ENCODE assay signal across 32 mouse cellular contexts in genomic region chr10:24614726-24615125, GRCm38 (mm10). TPM values are rescaled to one million over a fixed set of nuclear protein-coding genes. Genes with fewer than 3 reads are reported as not detected.
"Had no signal": no experiment of that assay in that cellular context is flagged by ENCODE, and none has a peak within 500 bp of the region (broad histone marks: within the 10 kb centered on the region; RNA-seq: fewer than 3 reads in every experiment).

No protein-coding gene starts in this region.

- ATAC-seq: hindbrain, embryonic 16.5 days; hindbrain, postnatal 0 days; inflammation-experienced regulatory T-cells, adult 6 months had no signal

- H3K27me3 ChIP-seq: heart, embryonic 13.5 days; heart, embryonic 15.5 days; hindbrain, embryonic 12.5 days; hindbrain, embryonic 13.5 days; hindbrain, embryonic 15.5 days; kidney, embryonic 15.5 days had no signal

- H3K9me3 ChIP-seq: heart, embryonic 13.5 days; heart, embryonic 15.5 days; hindbrain, embryonic 10.5 days; hindbrain, embryonic 12.5 days; hindbrain, embryonic 13.5 days; hindbrain, embryonic 15.5 days had no signal

- DNase-seq: heart, adult 2 months; heart, postnatal 10 days; heart, postnatal 14 days; heart, postnatal 36 days; heart, postnatal 4 days; kidney, adult 11 months; kidney, adult 18-20 months; kidney, adult 2 months; kidney, adult 8-10 months; kidney, adult 9 months; kidney, postnatal 10 days; kidney, postnatal 14 days; kidney, postnatal 25 days; kidney, postnatal 36 days; kidney, postnatal 4 days; layer of hippocampus, adult 9-11 months; layer of hippocampus, postnatal 36 days had no signal

- H3K9ac ChIP-seq: heart, embryonic 13.5 days; heart, embryonic 15.5 days; hindbrain, embryonic 12.5 days; hindbrain, embryonic 13.5 days; hindbrain, embryonic 14.5 days; hindbrain, embryonic 15.5 days; kidney, embryonic 15.5 days had no signal

- H3K4me3 ChIP-seq: heart, adult 2 months; heart, embryonic 13.5 days; heart, embryonic 15.5 days; hindbrain, embryonic 10.5 days; hindbrain, embryonic 12.5 days; hindbrain, embryonic 13.5 days; hindbrain, embryonic 15.5 days; kidney, embryonic 15.5 days; layer of hippocampus, adult 2 months; left cerebral cortex, adult 2 months had no signal

- H3K4me2 ChIP-seq: heart, embryonic 11.5 days; heart, embryonic 13.5 days; heart, embryonic 15.5 days; hindbrain, embryonic 12.5 days; hindbrain, embryonic 13.5 days; hindbrain, embryonic 14.5 days; hindbrain, embryonic 15.5 days; kidney, embryonic 15.5 days had no signal

- H3K36me3 ChIP-seq: heart, embryonic 13.5 days; heart, embryonic 15.5 days; hindbrain, embryonic 10.5 days; hindbrain, embryonic 12.5 days; hindbrain, embryonic 13.5 days; hindbrain, embryonic 15.5 days; kidney, embryonic 15.5 days had no signal

- H3K27ac ChIP-seq: heart, adult 2 months; heart, embryonic 13.5 days; heart, embryonic 15.5 days; hindbrain, embryonic 10.5 days; hindbrain, embryonic 12.5 days; hindbrain, embryonic 13.5 days; hindbrain, embryonic 14.5 days; hindbrain, embryonic 15.5 days; hindbrain, postnatal 0 days; kidney, embryonic 15.5 days; kidney, postnatal 0 days; layer of hippocampus, adult 2 months; left cerebral cortex, adult 2 months had no signal

- H3K4me1 ChIP-seq: heart, embryonic 15.5 days; hindbrain, embryonic 10.5 days; hindbrain, embryonic 12.5 days; hindbrain, embryonic 13.5 days; hindbrain, embryonic 15.5 days; kidney, embryonic 15.5 days had no signal

RNA-seq across cellular contexts. Expression of gene Ccn2, which starts 19.5 kb away (rescaled TPM):
- polyA plus RNA-seq: inflammation-experienced regulatory T-cells, adult 6 months had no signal
